Mouse (Mus musculus): ENCODE data around the gene Pou2f3.
A peak's percentile ranks its signal among the peaks of the same experiment; 100 is the strongest.

Gene Pou2f3

GRCm38 (mm10) chr9:43231805-43232204, 21.6 kb upstream of the Pou2f3 start:
- no peak for DNase-seq (ENCODE audit: low spot score in 2 of 2)

GRCm38 (mm10) chr9:43230886-43231285, 20.7 kb upstream of the Pou2f3 start:
- no peak for DNase-seq (ENCODE audit: low spot score in 2 of 2)

- no peak for DNase-seq (ENCODE audit: low spot score in 2 of 2)
These were observed 19.8 kb upstream of the Pou2f3 start for GRCm38 (mm10) chr9:43229962-43230361.

GRCm38 (mm10) chr9:43229398-43229895, 19.3 kb upstream of the Pou2f3 start:
- no peak for DNase-seq (ENCODE audit: low spot score in 2 of 2)

GRCm38 (mm10) chr9:43228745-43229144, 18.6 kb upstream of the Pou2f3 start:
- DNase-seq (ENCODE audit: low spot score in 2 of 2) = no peak

GRCm38 (mm10) chr9:43227626-43228025, 17.5 kb upstream of the Pou2f3 start:
- DNase-seq (ENCODE audit: low spot score in 2 of 2) = no peak

- DNase-seq (ENCODE audit: low spot score in 2 of 2) = no peak
These were observed 16.5 kb upstream of the Pou2f3 start for GRCm38 (mm10) chr9:43226573-43227160.

- DNase-seq (ENCODE audit: low spot score in 2 of 2) = no peak
These were observed 15.3 kb upstream of the Pou2f3 start for GRCm38 (mm10) chr9:43225481-43225880.

- DNase-seq (ENCODE audit: low spot score in 2 of 2) = no peak
These were observed 14.7 kb upstream of the Pou2f3 start for GRCm38 (mm10) chr9:43224771-43225355.

GRCm38 (mm10) chr9:43222429-43222715, 12.2 kb upstream of the Pou2f3 start:
- no peak for DNase-seq (ENCODE audit: low spot score in 2 of 2)

GRCm38 (mm10) chr9:43221643-43222428, 11.7 kb upstream of the Pou2f3 start:
- DNase-seq (ENCODE audit: low spot score in 2 of 2) = peak; percentile 33 to 59

- DNase-seq (ENCODE audit: low spot score in 2 of 2) = no peak
These were observed 742 bp upstream of the Pou2f3 start for GRCm38 (mm10) chr9:43210771-43211450.

GRCm38 (mm10) chr9:43206022-43206390, 4.2 kb downstream of the Pou2f3 start:
- DNase-seq (ENCODE audit: low spot score in 2 of 2) = no peak

GRCm38 (mm10) chr9:43205343-43206021, 4.7 kb downstream of the Pou2f3 start:
- DNase-seq (ENCODE audit: low spot score in 2 of 2) = no peak

GRCm38 (mm10) chr9:43200212-43200611, 10.0 kb downstream of the Pou2f3 start:
- DNase-seq (ENCODE audit: low spot score in 2 of 2) = no peak

GRCm38 (mm10) chr9:43194001-43194400, 16.2 kb downstream of the Pou2f3 start:
- no peak for DNase-seq (ENCODE audit: low spot score in 2 of 2)

GRCm38 (mm10) chr9:43191561-43191960, 18.6 kb downstream of the Pou2f3 start:
- no peak for DNase-seq (ENCODE audit: low spot score in 2 of 2)

- DNase-seq (ENCODE audit: low spot score in 2 of 2) = no peak
These were observed 21.2 kb downstream of the Pou2f3 start for GRCm38 (mm10) chr9:43189021-43189356.

GRCm38 (mm10) chr9:43188309-43189020, 21.7 kb downstream of the Pou2f3 start:
- DNase-seq (ENCODE audit: low spot score in 2 of 2) = no peak

- DNase-seq (ENCODE audit: low spot score in 2 of 2) = no peak
These were observed 30.6 kb downstream of the Pou2f3 start for GRCm38 (mm10) chr9:43179614-43180013.

- no peak for DNase-seq (ENCODE audit: low spot score in 2 of 2)
These were observed 32.0 kb downstream of the Pou2f3 start for GRCm38 (mm10) chr9:43178172-43178571.
